Comparison of ENCODE assay signal across 10 mouse cellular contexts in genomic region chr13:110866713-110867112, GRCm38 (mm10).
A peak's percentile ranks its signal among the peaks of the same experiment; 100 is the strongest.
DNase-seq lines count a peak whose midpoint lies in the region; ATAC-seq and TF ChIP-seq lines count a peak whose summit lies in the region.
"Had no signal": no experiment of that assay in that cellular context is flagged by ENCODE, and none has a peak within 500 bp of the region (broad histone marks: within the 10 kb centered on the region; RNA-seq: fewer than 3 reads in every experiment).

No protein-coding gene starts in this region.

- H3K27ac ChIP-seq in midbrain, postnatal 0 days (ENCODE audit: low read depth, low read length), result no peak overlapping the region
- H3K27ac ChIP-seq in midbrain, embryonic 15.5 days, result no peak overlapping the region
- H3K27ac ChIP-seq: hindbrain, embryonic 14.5 days; neural tube, embryonic 12.5 days had no signal

- H3K9ac ChIP-seq in midbrain, postnatal 0 days (replicated peaks; ENCODE audit: low read length, poor library complexity, severe bottlenecking), result no peak overlapping the region
- H3K9ac ChIP-seq in midbrain, embryonic 15.5 days, result no peak overlapping the region
- H3K9ac ChIP-seq: hindbrain, embryonic 14.5 days; neural tube, embryonic 12.5 days had no signal

- ATAC-seq in frontal cortex, adult (ENCODE audit: low TSS enrichment), result peak; percentile 77; the same call in 1 of the 2 replicates
- ATAC-seq in midbrain, postnatal 0 days (ENCODE audit: low FRiP score), result no peak
- no peak for ATAC-seq in midbrain, embryonic 15.5 days (replicated peaks)

- no peaks in the 10 kb centered on the region for H3K27me3 ChIP-seq in midbrain, postnatal 0 days (ENCODE audit: insufficient read depth, low read length)
- H3K27me3 ChIP-seq in midbrain, embryonic 15.5 days (replicated peaks), result peaks cover 8% of the 10 kb centered on the region; the same call in 1 of the 2 replicates
- H3K27me3 ChIP-seq: neural tube, embryonic 12.5 days had no signal

- peak; percentile 57 for TF ChIP-seq CTCF in midbrain, postnatal 0 days (IDR thresholded peaks at IDR 0.05)

- H3K36me3 ChIP-seq in midbrain, postnatal 0 days (ENCODE audit: insufficient read depth, low read length), result no peaks in the 10 kb centered on the region
- H3K36me3 ChIP-seq in midbrain, embryonic 15.5 days (replicated peaks), result no peaks in the 10 kb centered on the region
- H3K36me3 ChIP-seq: neural tube, embryonic 12.5 days had no signal

- WGBS in midbrain, postnatal 0 days, result 58% methylated on average over 2 of the region's 2 CpGs
- WGBS in midbrain, embryonic 15.5 days, result 64% methylated on average over 2 of the region's 2 CpGs

- H3K4me2 ChIP-seq in midbrain, postnatal 0 days (ENCODE audit: low read depth, low read length, poor library complexity, severe bottlenecking), result no peak overlapping the region
- H3K4me2 ChIP-seq in midbrain, embryonic 15.5 days, result no peak overlapping the region
- H3K4me2 ChIP-seq: hindbrain, embryonic 14.5 days; neural tube, embryonic 12.5 days had no signal

- no peaks in the 10 kb centered on the region for H3K9me3 ChIP-seq in midbrain, postnatal 0 days (ENCODE audit: low read length)
- H3K9me3 ChIP-seq in midbrain, embryonic 15.5 days, result no peaks in the 10 kb centered on the region
- H3K9me3 ChIP-seq: neural tube, embryonic 12.5 days had no signal

- H3K4me1 ChIP-seq in midbrain, postnatal 0 days (ENCODE audit: insufficient read depth, low read length), result no peaks in the 10 kb centered on the region
- H3K4me1 ChIP-seq in midbrain, embryonic 15.5 days, result no peaks in the 10 kb centered on the region
- H3K4me1 ChIP-seq: neural tube, embryonic 12.5 days had no signal

- H3K4me3 ChIP-seq in midbrain, postnatal 0 days (ENCODE audit: low read depth, low read length), result no peak overlapping the region
- no peak overlapping the region for H3K4me3 ChIP-seq in midbrain, embryonic 15.5 days
- H3K4me3 ChIP-seq: neural tube, embryonic 12.5 days had no signal

- DNase-seq in frontal cortex, adult 2 months (ENCODE audit: extremely low spot score in 1 of 2, low spot score in 1 of 2), result no peak
- peak; percentile 41 for DNase-seq in midbrain, postnatal 0 days (ENCODE audit: low spot score)
- peak; percentile 15 for DNase-seq in kidney, postnatal 10 days
- no peak for DNase-seq in neural tube, embryonic 10.5 days (ENCODE audit: extremely low spot score, low spot score)
- no peak for DNase-seq in testis, postnatal 10 days (ENCODE audit: low spot score)
- DNase-seq in cerebellum, adult 11 months, result no peak

Comparison
In these comparisons a context has a peak if more than half of its experiments do, and no peak if none do; other contexts are left out.
1. DNase-seq: peak in midbrain, postnatal 0 days (single experiment) and kidney, postnatal 10 days (single experiment); none in frontal cortex, adult 2 months (0 of 2), neural tube, embryonic 10.5 days (single experiment), testis, postnatal 10 days (single experiment) and cerebellum, adult 11 months (single experiment).